Mouse (Mus musculus): ENCODE data around the gene Hoxa11. TPM values are rescaled to one million over a fixed set of nuclear protein-coding genes. Genes with fewer than 3 reads are reported as not detected.

Gene Hoxa11
- polyA plus RNA-seq, 1 experiment = 10.9 TPM

DNA sequence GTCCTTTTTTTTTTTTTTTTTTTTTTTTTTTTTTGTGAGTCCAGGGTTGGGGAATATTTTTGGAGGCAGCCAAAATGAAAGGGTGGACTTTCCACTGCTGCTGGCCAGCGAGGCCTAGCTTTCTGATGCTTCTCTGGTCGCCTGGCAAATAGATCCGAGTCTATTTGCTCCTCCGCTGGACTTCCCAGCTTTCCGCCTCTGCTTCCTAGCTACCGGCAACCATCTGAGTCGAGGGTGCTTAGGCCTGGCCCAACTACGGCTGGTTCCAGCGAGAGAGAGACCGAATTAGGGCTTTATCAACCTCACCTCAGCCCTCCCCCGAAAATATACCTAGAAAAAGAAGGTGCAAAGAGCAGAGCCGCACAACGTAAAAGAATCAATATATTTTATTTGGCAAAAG is 22.9 kb downstream of the Hoxa11 start:
- H3K4me2 ChIP-seq (ENCODE audit: low read depth) = peak overlapping the region; percentile 97
- peaks cover 55% of the 10 kb centered on the region for H3K79me2 ChIP-seq (ENCODE audit: control insufficient read depth, insufficient read depth)
- H3ac ChIP-seq (ENCODE audit: control insufficient read depth, insufficient read length) = peak overlapping the region; percentile 84
- no peaks in the 10 kb centered on the region for H3K36me3 ChIP-seq (ENCODE audit: control insufficient read depth, insufficient read depth)
- H3K4me3 ChIP-seq = peak overlapping the region; percentile 89
- no peaks in the 10 kb centered on the region for H3K27me3 ChIP-seq (ENCODE audit: control insufficient read depth, insufficient read depth, insufficient read length)
- TF ChIP-seq USF1 (IDR thresholded peaks at IDR 0.05; ENCODE audit: low read depth) = no peak
- TF ChIP-seq MYOG (IDR thresholded peaks at IDR 0.05; ENCODE audit: control insufficient read depth in 1 of 3, insufficient read depth in 1 of 3, insufficient read length in 2 of 3, low read depth in 2 of 3) = no peak
- no peak for TF ChIP-seq CEBPB (IDR thresholded peaks at IDR 0.05; ENCODE audit: insufficient read depth, poor library complexity, severe bottlenecking)
- TF ChIP-seq E2F4 (IDR thresholded peaks at IDR 0.05; ENCODE audit: insufficient read depth) = no peak
- no peak for TF ChIP-seq SRF (IDR thresholded peaks at IDR 0.05; ENCODE audit: control insufficient read depth, insufficient read length, low read depth)
- TF ChIP-seq REST (IDR thresholded peaks at IDR 0.05; ENCODE audit: insufficient read depth, insufficient read length) = no peak
- no peak for TF ChIP-seq TCF3 (IDR thresholded peaks at IDR 0.05; ENCODE audit: insufficient read length, low read depth)
- no peak for TF ChIP-seq POLR2A (IDR thresholded peaks at IDR 0.05; ENCODE audit: insufficient read length, low read depth)
- no peak for TF ChIP-seq MAX (IDR thresholded peaks at IDR 0.05; ENCODE audit: low read depth)
- no peak for TF ChIP-seq POLR2AphosphoS2 (IDR thresholded peaks at IDR 0.05; ENCODE audit: insufficient read length, low read depth)
- no peak for TF ChIP-seq TCF12 (IDR thresholded peaks at IDR 0.05; ENCODE audit: insufficient read depth, poor library complexity, severe bottlenecking)
- no peak for TF ChIP-seq MYOD1 (IDR thresholded peaks at IDR 0.05; ENCODE audit: control insufficient read depth in 1 of 3, insufficient read length in 2 of 3, low read depth in 2 of 3)

DNA sequence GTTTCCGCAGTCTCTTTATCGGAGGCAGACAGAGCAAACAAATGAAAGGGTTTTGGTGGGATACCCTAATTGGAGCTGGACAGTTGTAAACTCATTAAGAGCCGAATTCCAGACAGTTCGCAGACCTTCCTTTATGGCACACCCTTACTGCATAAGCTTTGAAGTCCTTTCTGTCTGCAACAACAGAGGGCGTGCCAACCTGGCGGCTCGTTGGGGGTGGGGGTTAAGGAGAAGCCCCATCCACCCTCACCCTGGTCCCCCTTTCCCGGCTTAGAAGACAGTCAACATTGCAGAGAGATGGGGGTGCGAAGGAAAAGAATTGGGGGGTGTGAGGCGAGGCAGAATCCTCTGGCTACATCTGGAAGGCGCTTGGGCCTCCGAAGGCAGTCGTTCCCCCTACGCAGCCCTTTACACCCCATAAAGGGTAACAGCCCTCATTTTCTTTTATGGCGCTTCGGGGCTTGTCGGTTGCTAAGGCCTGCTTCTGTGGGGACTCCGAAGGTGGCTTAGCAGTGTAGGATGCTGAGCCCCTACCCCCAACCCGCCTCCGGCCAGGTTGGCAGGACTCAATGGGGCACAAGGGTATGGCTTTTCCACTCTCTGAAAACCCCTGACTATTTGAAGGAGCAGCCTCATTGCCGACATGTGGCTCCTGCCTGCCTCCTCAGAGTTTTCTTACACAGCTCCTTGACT is 23.5 kb downstream of the Hoxa11 start:
- Histone ChIP-seq H3ac (ENCODE audit: control insufficient read depth, insufficient read length) (peak overlapping the region; percentile 84), H3K4me2 (ENCODE audit: low read depth) (peak overlapping the region; percentile 97), H3K4me3 (peak overlapping the region; percentile 89), H3K27me3 (ENCODE audit: control insufficient read depth, insufficient read depth, insufficient read length) (no peaks in the 10 kb centered on the region), H3K79me2 (ENCODE audit: control insufficient read depth, insufficient read depth) (peaks cover 49% of the 10 kb centered on the region), H3K36me3 (ENCODE audit: control insufficient read depth, insufficient read depth) (no peaks in the 10 kb centered on the region)
- no peak for TF ChIP-seq USF1 (IDR thresholded peaks at IDR 0.05; ENCODE audit: low read depth)
- no peak for TF ChIP-seq MYOD1 (IDR thresholded peaks at IDR 0.05; ENCODE audit: control insufficient read depth in 1 of 3, insufficient read length in 2 of 3, low read depth in 2 of 3)
- no peak for TF ChIP-seq E2F4 (IDR thresholded peaks at IDR 0.05; ENCODE audit: insufficient read depth)
- no peak for TF ChIP-seq SRF (IDR thresholded peaks at IDR 0.05; ENCODE audit: control insufficient read depth, insufficient read length, low read depth)
- TF ChIP-seq CEBPB (IDR thresholded peaks at IDR 0.05; ENCODE audit: insufficient read depth, poor library complexity, severe bottlenecking) = no peak
- TF ChIP-seq MAX (IDR thresholded peaks at IDR 0.05; ENCODE audit: low read depth) = no peak
- TF ChIP-seq POLR2AphosphoS2 (IDR thresholded peaks at IDR 0.05; ENCODE audit: insufficient read length, low read depth) = peak; percentile 28
- TF ChIP-seq POLR2A (IDR thresholded peaks at IDR 0.05; ENCODE audit: insufficient read length, low read depth) = no peak

- Histone ChIP-seq H3K27me3 (ENCODE audit: control insufficient read depth, insufficient read depth, insufficient read length) (no peaks in the 10 kb centered on the region), H3K4me2 (ENCODE audit: low read depth) (peak within 1 kb of the TSS; percentile 97), H3K4me3 (peak within 1 kb of the TSS; percentile 89), H3K79me2 (ENCODE audit: control insufficient read depth, insufficient read depth) (peaks cover 44% of the 10 kb centered on the region), H3ac (ENCODE audit: control insufficient read depth, insufficient read length) (peak within 1 kb of the TSS; percentile 84), H3K36me3 (ENCODE audit: control insufficient read depth, insufficient read depth) (no peaks in the 10 kb centered on the region)
- TF ChIP-seq SRF (IDR thresholded peaks at IDR 0.05; ENCODE audit: control insufficient read depth, insufficient read length, low read depth) = peak; percentile 37
- TF ChIP-seq MYOD1 (IDR thresholded peaks at IDR 0.05; ENCODE audit: control insufficient read depth in 1 of 3, insufficient read length in 2 of 3, low read depth in 2 of 3) = peak in 2 of 3 experiments; percentile 82 to 89
- peak; percentile 34 for TF ChIP-seq POLR2A (IDR thresholded peaks at IDR 0.05; ENCODE audit: insufficient read length, low read depth)
- TF ChIP-seq TCF3 (IDR thresholded peaks at IDR 0.05; ENCODE audit: insufficient read length, low read depth) = no peak
- TF ChIP-seq USF1 (IDR thresholded peaks at IDR 0.05; ENCODE audit: low read depth) = no peak
- TF ChIP-seq MYOG (IDR thresholded peaks at IDR 0.05; ENCODE audit: control insufficient read depth in 1 of 3, insufficient read depth in 1 of 3, insufficient read length in 2 of 3, low read depth in 2 of 3) = peak; percentile 77 to 90 (median 82)
Observed at GRCm38 (mm10) chr6:52221337-52221992, 24.1 kb downstream of the Hoxa11 start, which contains the start of gene Hoxa7. Gene Hoxa7, minus strand, starts transcription at chr6:52221854.

DNA sequence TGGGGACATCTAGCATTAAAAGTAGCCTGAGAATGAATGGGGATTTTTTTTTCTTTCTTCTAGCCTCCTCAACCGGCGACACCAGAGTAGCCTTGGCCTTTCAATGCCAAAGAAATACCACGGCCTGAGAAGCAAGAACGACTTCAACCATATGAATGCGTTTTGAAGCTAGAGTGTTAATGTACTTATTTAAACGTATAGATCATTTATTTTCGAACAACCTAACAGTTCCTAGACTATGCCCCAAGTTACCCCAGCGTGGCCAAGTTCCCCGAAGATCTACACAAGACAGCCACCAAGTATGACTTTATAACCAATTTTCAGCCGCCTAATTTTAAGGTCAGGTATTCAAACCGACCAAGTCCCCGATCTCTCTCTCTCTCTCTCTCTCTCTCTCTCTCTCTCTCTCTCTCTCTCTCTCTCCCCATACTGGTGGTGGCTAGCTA is 24.7 kb downstream of the Hoxa11 start:
- Histone ChIP-seq H3K4me2 (ENCODE audit: low read depth) (peak overlapping the region; percentile 88), H3K27me3 (ENCODE audit: control insufficient read depth, insufficient read depth, insufficient read length) (no peaks in the 10 kb centered on the region), H3K4me3 (peak overlapping the region; percentile 89), H3K79me2 (ENCODE audit: control insufficient read depth, insufficient read depth) (peaks cover 48% of the 10 kb centered on the region), H3K36me3 (ENCODE audit: control insufficient read depth, insufficient read depth) (no peaks in the 10 kb centered on the region), H3ac (ENCODE audit: control insufficient read depth, insufficient read length) (peak overlapping the region; percentile 84)
- no peak for TF ChIP-seq E2F4 (IDR thresholded peaks at IDR 0.05; ENCODE audit: insufficient read depth)
- TF ChIP-seq SRF (IDR thresholded peaks at IDR 0.05; ENCODE audit: control insufficient read depth, insufficient read length, low read depth) = no peak
- TF ChIP-seq CEBPB (IDR thresholded peaks at IDR 0.05; ENCODE audit: insufficient read depth, poor library complexity, severe bottlenecking) = no peak
- TF ChIP-seq MYOG (IDR thresholded peaks at IDR 0.05; ENCODE audit: control insufficient read depth in 1 of 3, insufficient read depth in 1 of 3, insufficient read length in 2 of 3, low read depth in 2 of 3) = no peak
- no peak for TF ChIP-seq MYOD1 (IDR thresholded peaks at IDR 0.05; ENCODE audit: control insufficient read depth in 1 of 3, insufficient read length in 2 of 3, low read depth in 2 of 3)
- TF ChIP-seq REST (IDR thresholded peaks at IDR 0.05; ENCODE audit: insufficient read depth, insufficient read length) = no peak
- no peak for TF ChIP-seq USF1 (IDR thresholded peaks at IDR 0.05; ENCODE audit: low read depth)
- TF ChIP-seq MAX (IDR thresholded peaks at IDR 0.05; ENCODE audit: low read depth) = no peak
- TF ChIP-seq TCF12 (IDR thresholded peaks at IDR 0.05; ENCODE audit: insufficient read depth, poor library complexity, severe bottlenecking) = no peak
- TF ChIP-seq TCF3 (IDR thresholded peaks at IDR 0.05; ENCODE audit: insufficient read length, low read depth) = no peak

Data from myocyte (in vitro differentiated cells).